Mouse (Mus musculus) cerebellum, adult 2 months (tissue): Measurements from ENCODE around the gene Ccdc73. TPM values are rescaled to one million over a fixed set of nuclear protein-coding genes. Genes with fewer than 3 reads are reported as not detected.
"Not testable (repeated sequence)": the region's sequence is repeated elsewhere in the genome, so short reads cannot be mapped to it uniquely, and the experiment has no call there.

Experiments
- DNase-seq, 2 experiments: peaks; one replicate each; pipeline ENCODE4 v3.0.0; 2021
- H3K27ac ChIP-seq: fragments of 200-500 bp; 2 replicates; pipeline ENCODE4 v1.5.1; 2012; ENCODE audit warnings: low read length, control low read depth, inconsistent platforms; ENCODE audit not compliant: insufficient read depth
- H3K27me3 ChIP-seq: fragments of 200-500 bp; 2 replicates; pipeline ENCODE4 v1.6.1; 2012; ENCODE audit warnings: inconsistent platforms, mild to moderate bottlenecking, low read length, moderate library complexity; ENCODE audit not compliant: control insufficient read depth, insufficient read depth
- H3K4me1 ChIP-seq: fragments of 200-500 bp; 2 replicates; pipeline ENCODE4 v1.6.1; 2011; ENCODE audit warnings: low read length; ENCODE audit not compliant: control insufficient read depth, insufficient read depth
- H3K4me3 ChIP-seq: fragments of 200-500 bp; replicated peaks from 2 replicates; pipeline ENCODE3; 2011; ENCODE audit warnings: mild to moderate bottlenecking, low read depth, low read length, control low read depth; ENCODE audit not compliant: insufficient read depth
- CTCF ChIP-seq: fragments of 200-500 bp; IDR thresholded peaks from 2 replicates; pipeline ENCODE4 v1.5.1; 2011; ENCODE audit warnings: low read depth, mild to moderate bottlenecking, control low read depth, low read length, moderate library complexity, borderline replicate concordance; ENCODE audit not compliant: insufficient read depth
- POLR2A ChIP-seq: fragments of 200-500 bp; IDR thresholded peaks from 2 replicates; pipeline ENCODE4 v1.6.1; 2011; ENCODE audit warnings: low read length, control low read depth, borderline replicate concordance; ENCODE audit not compliant: insufficient read depth
- WGBS: fragments of 180-500 bp; shearing (Covaris S2); methylation state at CpG from one replicate; pipeline ENCODE4 v1.1.7; 2018; 5-methylcytosine and 5-hydroxymethylcytosine counted together
- polyA plus RNA-seq: library from polyadenylated mRNA; depleted of rRNA; stranded (reverse); fragments of >200 nt; gene quantifications from 2 replicates; pipeline ENCODE4 v1.2.3, GENCODE M21; 2012; rRNA removed

The Ccdc73 gene
- polyA plus RNA-seq: 5.5 TPM in 2 replicates

GRCm38 (mm10) chr2:104867282-104867855, at the start of gene Ccdc73:
TSS of gene Ccdc73 (plus strand) at chr2:104867805.
- H3K27me3 ChIP-seq: no peaks in the 10 kb centered on the region
- DNase-seq: no peak
- WGBS: 79% methylated on average over 13 of the region's 13 CpGs

DNA sequence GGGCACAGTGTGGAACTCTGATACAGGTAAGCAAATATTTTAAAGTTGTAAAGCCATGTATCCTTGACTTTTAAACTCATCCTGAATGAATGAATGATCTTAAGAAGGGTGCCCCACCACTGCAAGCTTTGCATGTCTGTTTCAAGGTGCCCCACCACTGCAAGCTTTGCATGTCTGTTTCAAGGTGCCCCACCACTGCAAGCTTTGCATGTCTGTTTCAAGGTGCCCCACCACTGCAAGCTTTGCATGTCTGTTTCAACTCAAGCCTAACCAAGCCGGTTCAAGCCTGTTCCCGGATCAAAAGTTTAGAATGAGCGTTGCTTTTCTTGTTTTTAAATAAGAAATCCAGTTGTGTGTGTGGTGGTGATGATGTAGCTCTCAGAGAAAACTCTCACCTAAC, 48.8 kb upstream of the Ccdc73 start:
- not testable (repeated sequence) for H3K4me1 ChIP-seq, H3K4me3 ChIP-seq, H3K27ac ChIP-seq, DNase-seq, H3K27me3 ChIP-seq
- 92% methylated on average over 3 of the region's 3 CpGs for WGBS

More at GRCm38 (mm10) chr2:104867282-104867855, at the start of gene Ccdc73:
- TF ChIP-seq POLR2A (no peak), CTCF (no peak)
- H3K4me3 ChIP-seq: no peak within 1 kb of the TSS
- H3K27ac ChIP-seq: no peak within 1 kb of the TSS
- H3K4me1 ChIP-seq: no peaks in the 10 kb centered on the region

- no peak for DNase-seq
- Histone ChIP-seq H3K4me3 (no peak overlapping the region), H3K4me1 (no peaks in the 10 kb centered on the region), H3K27ac (no peak overlapping the region), H3K27me3 (no peaks in the 10 kb centered on the region)
- TF ChIP-seq CTCF (no peak), POLR2A (no peak)
- 92% methylated on average over 4 of the region's 4 CpGs for WGBS
Measured at GRCm38 (mm10) chr2:104826191-104826590, 41.4 kb upstream of the Ccdc73 start.

DNA sequence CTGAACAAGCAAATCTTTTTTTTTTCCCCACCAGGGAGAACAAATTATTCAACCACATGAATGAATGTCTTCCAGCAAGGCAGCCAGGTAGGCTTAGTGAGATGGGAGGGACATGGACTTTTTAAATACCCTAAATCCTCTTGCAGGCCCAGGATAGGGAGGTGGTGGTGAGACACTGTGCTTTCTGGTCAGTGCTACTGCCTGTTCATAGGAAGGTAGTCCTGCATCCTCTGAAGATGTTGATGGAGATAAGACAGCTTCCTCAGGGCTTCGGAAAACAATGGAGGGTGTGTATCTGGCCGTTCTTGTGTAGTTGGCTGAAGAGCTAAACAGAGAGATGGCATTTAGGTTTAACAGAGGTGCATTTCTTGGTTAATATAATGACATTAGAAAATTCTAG, 35.1 kb upstream of the Ccdc73 start:
- H3K4me1 ChIP-seq: no peaks in the 10 kb centered on the region
- no peak overlapping the region for H3K4me3 ChIP-seq
- DNase-seq: no peak
- H3K27me3 ChIP-seq: no peaks in the 10 kb centered on the region
- H3K27ac ChIP-seq: no peak overlapping the region
- TF ChIP-seq POLR2A: no peak
- TF ChIP-seq CTCF: no peak
- 94% methylated on average over 2 of the region's 2 CpGs for WGBS

GRCm38 (mm10) chr2:104840974-104841373, 26.6 kb upstream of the Ccdc73 start:
- H3K27ac ChIP-seq: no peak overlapping the region
- no peak for DNase-seq
- H3K4me3 ChIP-seq: no peak overlapping the region
- TF ChIP-seq POLR2A (no peak), CTCF (no peak)
- no peaks in the 10 kb centered on the region for H3K27me3 ChIP-seq
- H3K4me1 ChIP-seq: no peaks in the 10 kb centered on the region

- Histone ChIP-seq H3K27ac (no peak overlapping the region), H3K4me1 (no peaks in the 10 kb centered on the region), H3K4me3 (no peak overlapping the region), H3K27me3 (no peaks in the 10 kb centered on the region)
- TF ChIP-seq CTCF (no peak), POLR2A (no peak)
- 88% methylated on average over 7 of the region's 7 CpGs for WGBS
- DNase-seq: no peak
Measured at GRCm38 (mm10) chr2:104841736-104842135, 25.9 kb upstream of the Ccdc73 start.

DNA sequence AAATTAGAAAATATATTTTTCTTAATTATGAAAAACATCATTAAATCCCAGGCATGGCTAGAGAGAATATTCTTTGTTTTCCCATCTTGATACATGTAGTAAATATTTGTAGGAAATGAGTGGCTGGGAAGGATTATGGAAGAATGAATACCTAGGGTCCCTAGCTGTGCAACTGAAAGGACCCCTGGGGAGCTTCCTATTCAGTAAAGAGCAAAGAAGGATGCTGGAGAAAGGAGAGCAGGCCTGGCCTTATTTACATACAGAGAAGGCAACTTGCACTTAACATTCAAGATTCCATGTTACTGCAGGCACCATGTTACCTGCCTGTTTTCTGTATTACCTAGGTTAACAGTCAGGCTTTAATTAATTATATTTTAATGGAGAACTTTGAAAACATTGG, 25.0 kb upstream of the Ccdc73 start:
- Histone ChIP-seq H3K4me1 (no peaks in the 10 kb centered on the region), H3K27me3 (no peaks in the 10 kb centered on the region), H3K4me3 (no peak overlapping the region), H3K27ac (no peak overlapping the region)
- DNase-seq: no peak
- TF ChIP-seq CTCF (no peak), POLR2A (no peak)

GRCm38 (mm10) chr2:104846638-104847414, 20.8 kb upstream of the Ccdc73 start:
- Histone ChIP-seq H3K27ac (no peak overlapping the region), H3K4me1 (no peaks in the 10 kb centered on the region), H3K27me3 (no peaks in the 10 kb centered on the region), H3K4me3 (no peak overlapping the region)
- TF ChIP-seq POLR2A: no peak
- TF ChIP-seq CTCF: no peak
- DNase-seq: no peak
- 48% methylated on average over 4 of the region's 4 CpGs for WGBS
